Mouse (Mus musculus): ENCODE results near the gene Eps15l1.

Gene Eps15l1

DNA sequence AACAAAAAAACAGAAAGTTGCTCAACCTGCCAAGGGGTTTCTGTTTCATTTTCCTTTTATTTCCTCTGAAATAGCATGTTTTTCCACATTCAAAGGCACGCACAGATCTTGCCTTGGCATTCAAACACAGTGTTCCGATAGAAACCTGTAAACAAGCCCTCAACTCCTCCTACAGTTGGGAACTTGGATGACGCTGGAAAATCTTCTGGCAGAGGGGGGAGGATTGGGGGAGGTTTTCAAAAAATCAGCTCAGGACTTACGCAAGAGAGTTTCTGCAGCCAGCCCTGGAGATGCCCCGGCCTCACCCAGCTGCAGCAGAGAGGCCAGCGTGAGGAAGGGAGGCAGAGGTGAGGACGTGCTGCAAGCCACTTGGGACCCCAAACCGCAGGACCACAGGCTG is 117.6 kb downstream of the Eps15l1 start:
- peak; percentile 50; the same call in 1 of the 2 replicates for TF ChIP-seq GATA4 (IDR thresholded peaks at IDR 0.05; ENCODE audit: insufficient replicate concordance, low read length)

DNA sequence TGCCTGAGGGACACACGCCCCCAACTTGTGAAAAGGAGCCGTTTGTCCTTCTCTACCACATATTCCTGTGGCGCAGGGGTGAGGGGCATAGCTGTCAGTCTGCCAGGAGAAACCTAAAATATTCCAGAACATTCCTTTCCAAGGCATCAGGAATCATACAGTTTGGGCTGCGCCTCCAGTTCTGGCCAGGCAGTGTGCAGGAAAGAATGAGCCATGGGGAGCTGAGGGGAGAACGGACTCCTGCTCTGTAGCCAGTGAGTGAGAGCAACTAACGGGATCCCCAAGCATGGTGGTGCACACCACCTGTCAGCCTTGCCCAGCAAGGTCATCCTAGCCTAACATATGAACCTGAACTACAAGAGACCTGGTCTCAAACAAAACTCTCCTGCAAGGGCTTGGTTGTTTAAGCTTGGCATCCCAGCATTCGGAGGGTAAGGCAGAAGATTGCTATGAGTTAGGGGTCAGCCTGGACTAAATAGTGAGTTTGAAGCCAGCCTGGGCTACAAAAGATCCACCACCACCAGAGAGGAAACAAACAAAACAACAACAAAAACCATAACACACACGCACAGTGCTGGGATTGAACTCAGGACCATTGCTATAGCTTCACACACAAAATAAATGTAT is 118.2 kb downstream of the Eps15l1 start:
- no peak for TF ChIP-seq GATA4 (IDR thresholded peaks at IDR 0.05; ENCODE audit: insufficient replicate concordance, low read length)

DNA sequence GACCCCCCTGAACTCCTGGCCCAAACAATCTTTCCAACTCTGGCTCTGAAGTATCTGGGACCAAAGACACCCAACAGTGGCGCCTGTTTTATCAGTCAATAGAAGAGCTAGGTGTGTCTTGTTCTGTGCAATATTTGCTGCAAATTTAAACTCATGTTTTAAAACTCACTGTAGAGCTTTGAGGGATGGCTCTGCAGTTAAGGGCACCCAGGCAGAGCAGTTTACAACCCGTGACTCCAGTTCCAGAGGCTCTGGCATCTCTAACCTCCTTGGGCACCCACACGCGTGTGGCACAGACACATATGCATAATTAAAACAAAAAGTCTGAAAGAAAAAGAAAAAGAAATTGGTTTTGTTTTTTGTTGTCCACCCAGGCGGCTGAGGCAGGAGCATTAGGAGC is 119.8 kb downstream of the Eps15l1 start:
- no peak for TF ChIP-seq GATA4 (IDR thresholded peaks at IDR 0.05; ENCODE audit: insufficient replicate concordance, low read length)

DNA sequence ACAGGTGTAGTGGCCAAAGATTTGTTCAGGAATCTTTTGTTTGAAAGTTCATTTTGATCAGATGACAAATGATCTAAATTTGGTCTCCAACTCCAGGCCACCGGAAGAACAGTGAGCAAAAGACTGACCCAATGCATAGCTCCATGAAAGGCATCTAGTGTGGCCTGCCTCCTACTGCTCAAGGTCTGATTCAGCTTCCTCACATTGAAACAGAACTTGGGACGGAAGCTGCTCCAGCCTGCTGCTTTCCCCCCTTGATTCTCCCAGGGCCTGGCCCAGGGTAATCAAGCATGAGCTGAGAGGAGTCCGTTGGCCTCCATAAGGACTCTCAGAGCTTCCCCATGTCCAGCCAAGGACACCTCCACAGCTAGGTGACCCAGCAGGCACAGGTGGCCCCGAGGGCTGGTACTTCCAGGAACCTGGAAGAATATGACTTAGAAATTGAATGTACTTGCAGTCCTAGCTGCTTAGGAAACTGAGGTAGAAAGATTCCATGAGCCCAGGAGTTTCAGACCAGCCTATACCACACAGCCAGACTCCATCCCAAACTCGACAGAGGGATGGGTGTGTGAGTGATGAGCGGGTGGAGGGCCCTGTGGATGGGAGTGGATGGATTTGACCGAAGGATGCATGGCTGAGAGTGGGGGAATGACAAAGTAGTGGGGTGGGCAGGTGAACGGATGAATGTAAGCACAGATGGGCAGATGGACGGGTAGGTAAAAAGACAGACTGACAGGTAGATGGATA is 120.4 kb downstream of the Eps15l1 start:
- no peak for TF ChIP-seq GATA4 (IDR thresholded peaks at IDR 0.05; ENCODE audit: insufficient replicate concordance, low read length)

DNA sequence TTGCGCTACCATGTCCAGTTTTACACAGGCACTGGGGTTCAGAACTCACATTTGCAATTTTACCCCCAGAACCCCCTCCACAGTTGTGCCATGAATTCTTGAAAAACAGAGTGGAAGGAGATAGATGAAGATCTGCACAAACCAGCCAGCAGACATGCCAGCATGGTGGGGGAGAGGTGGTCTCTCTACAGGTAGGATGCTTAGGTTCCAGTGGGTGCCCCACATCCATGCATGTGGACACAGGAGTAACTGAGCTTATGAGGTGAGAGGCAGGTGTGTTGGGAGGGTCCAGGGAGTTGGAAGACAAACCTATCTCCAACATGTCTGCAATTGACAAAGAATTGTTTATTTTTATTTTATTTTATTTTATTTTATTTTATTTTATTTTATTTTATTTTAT is 122.3 kb downstream of the Eps15l1 start:
- no peak for TF ChIP-seq GATA4 (IDR thresholded peaks at IDR 0.05; ENCODE audit: insufficient replicate concordance, low read length)

DNA sequence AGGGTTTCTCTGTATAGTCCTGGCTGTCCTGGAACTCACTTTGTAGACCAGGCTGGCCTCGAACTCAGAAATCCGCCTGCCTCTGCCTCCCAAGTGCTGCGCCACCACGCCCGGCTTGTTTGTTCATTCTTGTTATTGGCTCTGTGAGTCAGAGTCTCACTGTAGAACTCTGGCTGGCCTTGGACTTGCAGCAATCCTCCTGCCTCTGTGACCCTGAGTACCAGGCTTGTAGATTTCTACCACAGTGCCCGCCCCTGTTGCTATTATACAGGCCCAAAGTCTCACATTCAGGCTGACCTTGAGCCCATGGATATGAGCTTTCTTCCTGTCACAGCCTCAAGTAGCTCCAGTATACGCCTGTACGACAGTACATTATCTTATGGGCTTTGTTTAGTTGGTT is 124.7 kb downstream of the Eps15l1 start:
- no peak for TF ChIP-seq GATA4 (IDR thresholded peaks at IDR 0.05; ENCODE audit: insufficient replicate concordance, low read length)

DNA sequence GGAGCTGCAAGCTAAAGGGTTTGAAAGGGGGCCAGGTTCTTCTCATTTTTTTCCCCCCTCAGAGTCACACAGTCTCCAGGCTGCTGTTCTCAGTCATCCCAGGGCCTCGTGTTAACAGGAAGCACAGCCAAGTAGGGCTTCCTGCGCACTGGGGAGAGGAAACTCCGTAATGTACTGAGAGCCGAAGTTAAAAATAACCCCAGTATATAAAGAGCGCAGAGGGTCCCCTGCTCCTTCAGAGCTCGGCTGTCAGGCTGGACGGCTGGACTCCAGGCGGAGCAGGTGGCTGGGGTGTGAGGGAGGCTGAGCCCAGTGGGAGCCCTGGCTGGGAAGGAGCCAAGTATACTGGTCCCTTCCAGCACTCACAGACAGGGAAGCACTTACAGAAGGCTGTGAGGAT is 125.6 kb downstream of the Eps15l1 start:
- TF ChIP-seq GATA4 (IDR thresholded peaks at IDR 0.05; ENCODE audit: insufficient replicate concordance, low read length), result no peak

DNA sequence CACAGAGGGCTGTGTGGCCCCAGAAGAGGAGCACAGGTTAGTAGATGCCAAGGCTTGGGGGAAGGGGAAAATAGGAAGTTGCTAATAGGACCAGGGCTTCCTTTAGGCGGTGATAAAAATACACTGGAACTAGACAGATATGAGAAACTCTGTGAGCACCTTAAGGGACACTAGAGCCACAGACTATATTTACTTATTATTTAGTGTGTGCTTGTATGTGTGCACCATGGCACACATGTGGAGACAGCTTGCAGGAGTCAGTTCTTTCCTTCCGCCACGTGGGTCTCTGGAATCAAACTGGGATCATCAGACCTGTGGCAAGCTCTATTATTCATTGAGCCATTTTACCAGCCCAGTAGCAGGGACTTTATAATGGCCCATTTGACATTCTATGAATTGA is 126.1 kb downstream of the Eps15l1 start:
- TF ChIP-seq GATA4 (IDR thresholded peaks at IDR 0.05; ENCODE audit: insufficient replicate concordance, low read length), result no peak; the same call in 1 of the 2 replicates

DNA sequence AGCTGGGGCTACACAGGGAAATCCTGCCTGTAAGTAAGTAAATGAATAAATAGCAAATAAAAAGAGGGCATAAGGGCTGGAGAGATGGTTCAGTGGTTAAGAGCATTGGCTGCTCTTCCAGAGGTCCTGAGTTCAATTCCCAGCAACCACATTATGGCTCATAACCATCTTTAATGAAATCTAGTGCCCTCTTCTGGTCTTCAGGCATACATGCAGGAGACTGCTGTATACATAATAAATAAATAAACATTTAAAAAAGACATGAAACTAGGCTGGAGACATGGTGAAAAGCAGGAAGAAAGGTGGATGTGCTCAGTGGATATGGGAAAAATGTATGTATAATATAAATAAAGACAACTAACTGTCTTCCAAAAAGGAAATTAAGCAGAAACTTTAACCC is 128.0 kb downstream of the Eps15l1 start:
- TF ChIP-seq GATA4 (IDR thresholded peaks at IDR 0.05; ENCODE audit: insufficient replicate concordance, low read length), result no peak

DNA sequence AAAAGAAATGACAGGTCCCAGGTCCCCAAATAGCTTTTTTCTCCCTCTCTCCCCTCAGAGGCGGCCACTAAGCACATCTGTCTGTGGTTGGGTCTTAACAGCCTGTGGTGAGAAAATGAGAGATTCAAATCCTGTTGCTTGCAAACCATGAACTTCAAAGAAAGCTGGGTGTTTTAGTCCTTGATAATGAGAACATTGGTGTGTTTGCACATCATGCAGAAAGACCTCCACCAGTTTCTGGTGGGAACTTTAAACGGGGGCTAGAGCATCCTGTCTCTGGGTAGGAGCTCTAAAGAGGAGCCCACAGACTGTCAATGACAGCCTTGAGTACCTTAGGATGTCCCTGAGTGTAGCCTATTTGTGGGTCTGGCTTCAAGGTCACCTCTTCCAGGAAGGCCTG is 130.2 kb downstream of the Eps15l1 start:
- TF ChIP-seq GATA4 (IDR thresholded peaks at IDR 0.05; ENCODE audit: insufficient replicate concordance, low read length), result no peak
